Mouse (Mus musculus) layer of hippocampus, adult 8-10 months (tissue): ENCODE data around the gene Vsig8. TPM values are rescaled to one million over a fixed set of nuclear protein-coding genes. Genes with fewer than 3 reads are reported as not detected.

Experiments
- DNase-seq, 2 experiments: peaks; one replicate each; pipeline ENCODE4 v3.0.0; 2022; ENCODE audit warnings: low spot score in 2 of 2
- total RNA-seq, 4 experiments: library from RNA; stranded (reverse); gene quantifications; 2 replicates each; pipeline ENCODE4 v1.2.4; 2022

Vsig8 gene
- total RNA-seq, 4 experiments from 2014 or later, result 0.56 to 0.71 (median 0.64) TPM; not detected in 1

- DNase-seq, result peak; percentile 62 to 86
Measured at GRCm38 (mm10) chr1:172528701-172529100, 27.0 kb upstream of the Vsig8 start.

GRCm38 (mm10) chr1:172530544-172531220, 25.1 kb upstream of the Vsig8 start:
- no peak for DNase-seq

- DNase-seq, result no peak
Measured at GRCm38 (mm10) chr1:172532551-172532950, 23.2 kb upstream of the Vsig8 start.

DNA sequence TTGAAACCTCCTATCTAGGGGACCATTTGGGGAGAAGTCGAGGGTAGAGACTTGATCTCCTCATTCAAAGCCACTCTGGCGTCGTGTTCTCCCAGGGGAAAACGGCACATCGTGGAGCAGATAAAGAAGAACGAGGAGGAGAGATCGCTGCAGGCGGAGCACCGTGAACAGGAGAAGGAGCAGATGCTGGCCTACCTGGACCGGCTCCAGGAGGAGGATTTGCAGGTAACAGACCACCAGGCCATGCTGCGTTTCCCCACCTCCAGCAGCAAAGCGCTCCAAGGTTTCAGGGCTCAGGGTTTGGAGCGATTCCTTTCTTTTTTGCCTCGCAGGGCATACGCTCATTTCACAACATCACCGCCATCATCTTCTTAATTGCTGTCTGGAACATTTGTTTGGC, 20.6 kb upstream of the Vsig8 start:
- no peak for DNase-seq

GRCm38 (mm10) chr1:172539827-172540226, 15.9 kb upstream of the Vsig8 start:
- DNase-seq, result no peak

- DNase-seq, result no peak
Measured at GRCm38 (mm10) chr1:172540283-172540820, 15.4 kb upstream of the Vsig8 start.

DNA sequence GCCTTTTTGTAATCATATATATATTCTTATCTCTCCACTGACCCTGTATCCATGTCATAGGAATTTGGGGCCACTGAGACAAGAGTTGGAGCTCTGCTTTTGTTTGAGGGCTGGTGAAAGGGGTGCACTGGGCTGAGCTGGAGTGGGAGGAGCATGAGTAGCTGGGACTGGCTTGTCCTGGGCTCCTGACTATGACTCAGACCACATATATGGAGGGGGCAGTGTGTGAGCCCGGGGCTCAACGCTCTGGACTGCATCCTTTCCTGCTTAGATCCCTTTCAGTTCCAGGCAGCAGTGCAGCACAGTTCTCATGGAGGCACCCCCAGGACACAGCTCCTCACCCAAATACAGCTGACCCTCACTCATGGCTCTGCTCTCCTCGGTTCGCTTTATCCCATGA, 9.7 kb upstream of the Vsig8 start:
- DNase-seq, result no peak

DNA sequence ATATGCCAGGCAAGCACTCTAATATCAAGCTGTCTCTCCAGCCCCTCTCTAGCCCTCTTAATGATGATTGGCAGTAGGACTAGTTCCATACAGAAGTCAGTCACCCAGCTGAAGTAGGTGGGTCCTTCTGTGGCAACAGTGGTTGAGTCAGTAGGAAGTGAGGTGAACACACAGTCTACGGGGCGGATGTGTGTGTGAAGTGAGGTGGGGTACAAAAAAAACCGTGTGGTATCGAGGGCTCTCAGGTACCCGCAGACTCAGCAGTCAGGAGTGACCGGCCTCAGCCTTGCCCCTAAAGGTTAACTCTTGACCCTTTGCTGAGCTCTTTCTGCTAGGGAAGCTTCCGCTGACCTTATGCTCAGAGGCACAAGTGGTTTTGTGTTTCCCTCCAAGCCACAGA, 7.2 kb upstream of the Vsig8 start:
- DNase-seq, result no peak

DNA sequence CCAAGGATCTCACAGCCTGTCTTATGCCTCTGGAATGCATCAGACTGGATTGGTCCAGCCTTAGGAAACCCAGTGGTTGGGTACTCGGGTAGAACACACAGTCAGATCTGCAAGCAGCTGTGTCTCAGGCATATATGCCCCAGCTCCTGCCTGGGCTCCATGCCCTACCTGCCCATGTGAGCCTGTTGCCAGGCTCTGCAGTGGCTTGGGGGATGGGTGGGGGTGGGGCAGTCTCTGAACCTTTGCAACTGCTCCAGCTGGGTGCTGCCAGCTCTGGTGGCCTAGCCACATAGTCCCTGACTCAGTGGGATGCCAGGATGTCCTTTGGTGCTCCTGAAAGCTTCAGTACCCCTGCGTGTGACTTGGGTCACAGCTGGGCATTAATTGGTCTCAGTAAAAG, 6.4 kb upstream of the Vsig8 start:
- DNase-seq, result no peak

GRCm38 (mm10) chr1:172549717-172550116, 6.0 kb upstream of the Vsig8 start:
- DNase-seq, result no peak

DNA sequence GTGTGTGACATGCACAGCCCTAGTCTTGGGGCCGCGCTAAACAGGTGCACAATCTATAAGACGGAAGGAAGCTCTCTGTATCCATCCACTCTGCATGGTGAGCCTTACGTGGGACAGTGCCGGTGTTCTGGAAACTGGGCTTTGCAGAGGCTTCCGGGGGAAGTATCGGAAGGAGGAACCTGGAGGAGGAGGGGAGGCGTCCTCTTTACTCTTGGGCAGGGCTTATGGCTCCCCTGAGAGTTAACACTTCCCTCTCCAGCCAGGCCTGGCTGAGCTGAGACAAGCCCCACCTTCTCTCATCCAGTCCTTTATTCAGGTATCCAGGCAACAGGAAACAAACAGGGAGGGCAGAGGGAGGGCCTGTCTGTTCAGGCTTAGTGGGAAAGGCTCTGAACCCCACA, 5.2 kb upstream of the Vsig8 start:
- peak; percentile 25 to 37 for DNase-seq

DNA sequence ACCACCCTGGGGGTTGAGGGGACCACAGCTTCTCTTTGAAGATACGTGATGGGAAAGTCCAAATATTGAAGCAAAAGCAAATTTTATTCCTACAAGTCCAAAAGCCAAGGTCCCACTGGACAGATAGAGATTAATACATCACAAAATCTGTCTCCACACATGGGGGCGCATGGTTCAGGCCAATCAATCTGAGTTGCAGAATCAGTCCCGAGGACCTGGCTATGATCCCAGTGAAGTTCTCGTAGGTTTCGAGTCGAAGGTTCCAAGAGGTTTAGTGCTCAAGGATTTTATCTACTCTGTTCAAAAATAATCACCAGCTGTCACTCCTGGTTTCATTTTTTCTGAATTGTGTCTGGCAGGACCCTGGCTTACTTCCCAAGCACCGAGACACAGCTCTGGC, 4.7 kb upstream of the Vsig8 start:
- DNase-seq, result no peak

- DNase-seq, result no peak
Measured at GRCm38 (mm10) chr1:172552623-172553022, 3.1 kb upstream of the Vsig8 start.

DNA sequence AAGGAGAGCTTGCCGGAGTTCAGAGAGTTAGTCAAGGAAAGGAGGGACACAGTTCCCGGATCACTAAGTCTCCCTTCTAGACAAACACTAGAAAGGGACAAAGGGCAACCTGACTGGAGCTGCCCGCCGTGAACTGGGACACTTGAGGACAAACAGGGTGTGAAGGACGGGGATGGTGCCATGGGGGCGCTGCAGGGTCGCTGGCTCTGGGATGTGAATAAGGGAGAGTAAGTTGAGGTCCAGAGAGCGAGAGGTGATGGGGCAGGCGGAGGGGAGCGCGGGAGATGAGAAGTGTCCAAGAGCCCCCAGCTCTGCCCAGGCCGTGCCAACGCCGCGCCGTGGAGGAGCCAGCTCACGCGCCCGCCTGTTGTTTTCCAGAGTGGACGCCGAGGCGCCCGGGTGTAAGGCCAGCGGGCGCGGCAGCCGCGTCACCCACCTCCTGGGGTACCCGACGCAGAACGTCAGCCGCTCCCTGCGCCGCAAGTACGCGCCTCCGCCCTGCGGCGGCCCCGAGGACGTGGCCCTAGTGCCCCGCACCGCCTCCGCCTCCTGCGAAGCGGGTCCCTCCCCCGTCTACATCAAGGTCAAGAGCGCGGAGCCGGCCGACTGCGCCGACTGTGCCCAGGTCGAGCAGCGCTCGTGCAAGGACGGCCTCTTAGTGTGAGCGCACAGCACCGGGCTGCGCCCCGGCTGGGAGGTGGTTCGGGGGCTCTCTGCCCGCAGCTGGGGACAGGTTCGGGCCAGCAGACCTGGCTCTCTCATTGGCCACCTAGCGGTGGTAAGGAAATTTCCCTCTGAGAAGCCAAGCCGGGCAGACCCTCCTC, 7.1 kb downstream of the Vsig8 start:
- peak; percentile 40 to 44 for DNase-seq

DNA sequence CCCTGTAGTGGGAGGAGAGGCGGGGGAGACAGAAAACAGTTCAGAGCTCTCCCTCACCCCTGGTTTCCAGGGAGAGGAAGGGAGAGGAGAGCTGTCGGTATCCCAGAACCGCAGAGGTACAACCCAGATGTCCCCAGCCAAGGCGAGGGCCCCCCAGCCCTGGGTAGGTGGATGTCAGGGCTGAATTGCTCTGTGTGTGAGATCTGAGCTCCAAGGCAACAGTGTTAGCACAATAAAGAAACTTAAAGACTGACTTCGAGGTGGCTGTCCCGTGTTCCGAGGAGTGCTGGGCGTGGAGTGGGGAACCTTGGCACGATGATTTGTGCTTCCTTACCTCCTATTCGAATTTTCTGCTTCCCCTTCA, 7.7 kb downstream of the Vsig8 start:
- DNase-seq, result no peak

DNA sequence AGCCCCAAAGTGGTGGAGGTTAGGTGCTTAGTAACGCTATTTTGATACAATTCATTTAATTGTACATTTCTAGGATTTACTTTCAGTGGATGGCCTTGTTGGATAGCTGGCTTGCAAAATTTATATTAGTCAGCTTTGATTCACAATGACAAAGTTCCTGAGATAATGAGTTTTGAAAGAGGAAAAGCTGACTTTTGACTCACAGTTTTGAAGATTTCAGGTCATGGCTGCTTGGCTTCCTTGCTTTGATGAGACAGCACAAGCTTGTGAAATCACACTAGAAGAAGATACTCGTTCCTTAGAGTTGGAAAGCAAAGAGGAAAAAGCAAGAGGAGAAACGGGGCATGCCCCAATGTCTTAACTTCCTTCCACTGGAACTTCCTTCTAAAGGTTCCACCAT, 10.4 kb downstream of the Vsig8 start:
- no peak for DNase-seq

DNA sequence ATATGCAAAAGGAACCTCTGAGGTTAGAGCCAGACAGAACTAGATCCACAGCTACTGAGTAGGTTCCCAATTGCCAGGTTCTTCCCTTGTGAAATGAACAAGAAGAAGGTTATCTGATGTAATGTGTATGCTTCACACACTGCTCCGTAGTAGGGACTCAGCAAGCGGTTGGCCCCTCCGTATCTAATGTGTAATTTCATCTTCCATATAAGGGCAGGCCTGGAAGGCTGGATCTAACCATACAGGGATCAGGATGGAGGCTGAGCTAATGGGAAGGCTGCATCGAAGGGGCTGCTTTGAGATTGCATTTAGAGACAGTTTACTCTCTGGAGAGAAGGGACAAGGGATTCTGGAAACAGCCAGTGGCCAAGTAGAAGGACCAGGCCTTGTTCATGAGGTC, 12.0 kb downstream of the Vsig8 start:
- DNase-seq, result no peak

- no peak for DNase-seq
Measured at GRCm38 (mm10) chr1:172580116-172580515, 24.4 kb downstream of the Vsig8 start.

DNA sequence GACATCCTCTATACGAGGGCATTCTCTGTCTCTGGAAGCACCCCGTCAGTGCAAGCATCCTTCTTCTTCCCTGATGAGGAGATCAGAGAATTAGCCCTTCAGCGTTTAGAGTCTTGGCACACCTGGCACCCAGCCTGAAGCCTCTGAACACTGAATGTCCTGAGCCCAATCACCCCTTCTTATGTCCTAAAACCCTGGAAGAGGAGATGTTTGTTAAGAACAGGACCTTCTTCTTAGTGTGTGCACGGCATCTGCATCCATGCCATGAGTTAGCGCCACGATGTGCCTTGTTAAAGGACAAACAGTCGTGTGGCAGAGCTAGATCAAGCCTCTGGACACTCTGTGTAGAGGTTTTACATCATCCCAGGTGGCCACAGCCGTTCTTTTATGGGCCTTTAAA, 26.7 kb downstream of the Vsig8 start:
- DNase-seq, result no peak

GRCm38 (mm10) chr1:172584271-172584670, 28.5 kb downstream of the Vsig8 start:
- no peak for DNase-seq

- no peak for DNase-seq
Measured at GRCm38 (mm10) chr1:172585026-172585425, 29.3 kb downstream of the Vsig8 start.

GRCm38 (mm10) chr1:172585612-172586567, 30.2 kb downstream of the Vsig8 start:
- DNase-seq, result no peak
